Mouse (Mus musculus): ENCODE data around the gene Cdc7. TPM values are rescaled to one million over a fixed set of nuclear protein-coding genes. Genes with fewer than 3 reads are reported as not detected.
A peak's percentile ranks its signal among the peaks of the same experiment; 100 is the strongest.

Gene Cdc7
- polyA plus RNA-seq, 1 experiment from 2014 or later = 37.9 TPM

- Histone ChIP-seq H3K27me3 (no peaks in the 10 kb centered on the region), H3K36me3 (no peaks in the 10 kb centered on the region), H3K4me1 (replicated peaks) (peaks cover 11% of the 10 kb centered on the region), H3K4me3 (no peak overlapping the region), H3K9me3 (no peaks in the 10 kb centered on the region), H3K27ac (replicated peaks) (no peak overlapping the region), H3K4me2 (no peak overlapping the region), H3K9ac (no peak overlapping the region)
- ATAC-seq (ENCODE audit: low read depth) = no peak
- 89% methylated on average over 4 of the region's 4 CpGs for WGBS
These were observed 52.4 kb downstream of the Cdc7 start for GRCm38 (mm10) chr5:107016538-107016937.

GRCm38 (mm10) chr5:107017544-107017943, 53.4 kb downstream of the Cdc7 start:
- Histone ChIP-seq H3K4me2 (no peak overlapping the region), H3K27ac (replicated peaks) (no peak overlapping the region), H3K27me3 (no peaks in the 10 kb centered on the region), H3K9ac (no peak overlapping the region), H3K9me3 (no peaks in the 10 kb centered on the region), H3K4me3 (no peak overlapping the region), H3K36me3 (no peaks in the 10 kb centered on the region), H3K4me1 (replicated peaks) (peaks cover 10% of the 10 kb centered on the region)
- no peak for ATAC-seq (ENCODE audit: low read depth)
- WGBS = 69% methylated on average over 2 of the region's 2 CpGs

GRCm38 (mm10) chr5:107019057-107019456, 54.9 kb downstream of the Cdc7 start:
- ATAC-seq (ENCODE audit: low read depth) = no peak
- Histone ChIP-seq H3K4me3 (no peak overlapping the region), H3K27me3 (no peaks in the 10 kb centered on the region), H3K27ac (replicated peaks) (no peak overlapping the region), H3K36me3 (no peaks in the 10 kb centered on the region), H3K4me1 (replicated peaks) (peaks cover 10% of the 10 kb centered on the region), H3K4me2 (no peak overlapping the region), H3K9ac (no peak overlapping the region), H3K9me3 (no peaks in the 10 kb centered on the region)
- 78% methylated on average over 5 of the region's 5 CpGs for WGBS

GRCm38 (mm10) chr5:107019904-107020303, 55.8 kb downstream of the Cdc7 start:
- no peaks in the 10 kb centered on the region for H3K36me3 ChIP-seq
- no peak overlapping the region for H3K9ac ChIP-seq
- no peak overlapping the region for H3K4me3 ChIP-seq
- ATAC-seq (ENCODE audit: low read depth) = no peak
- H3K27me3 ChIP-seq = no peaks in the 10 kb centered on the region
- H3K9me3 ChIP-seq = no peaks in the 10 kb centered on the region
- no peak overlapping the region for H3K4me2 ChIP-seq
- H3K4me1 ChIP-seq (replicated peaks) = peaks cover 10% of the 10 kb centered on the region
- peak overlapping the region; percentile 28; the same call in 1 of the 2 replicates for H3K27ac ChIP-seq (replicated peaks)
- 54% methylated on average over 6 of the region's 6 CpGs for WGBS

GRCm38 (mm10) chr5:107020366-107020765, 56.2 kb downstream of the Cdc7 start:
- H3K27ac ChIP-seq (replicated peaks) = no peak overlapping the region; the same call in 1 of the 2 replicates
- no peaks in the 10 kb centered on the region for H3K36me3 ChIP-seq
- H3K27me3 ChIP-seq = no peaks in the 10 kb centered on the region
- H3K9ac ChIP-seq = no peak overlapping the region
- no peak for ATAC-seq (ENCODE audit: low read depth)
- no peak overlapping the region for H3K4me3 ChIP-seq
- H3K4me1 ChIP-seq (replicated peaks) = peaks cover 10% of the 10 kb centered on the region
- 27% methylated on average over 7 of the region's 7 CpGs for WGBS
- no peaks in the 10 kb centered on the region for H3K9me3 ChIP-seq
- no peak overlapping the region for H3K4me2 ChIP-seq

- H3K9ac ChIP-seq = no peak overlapping the region
- H3K9me3 ChIP-seq = no peaks in the 10 kb centered on the region
- H3K4me1 ChIP-seq (replicated peaks) = peaks cover 10% of the 10 kb centered on the region
- no peaks in the 10 kb centered on the region for H3K27me3 ChIP-seq
- WGBS = 90% methylated on average over 14 of the region's 14 CpGs
- no peak overlapping the region for H3K27ac ChIP-seq (replicated peaks)
- no peak overlapping the region for H3K4me3 ChIP-seq
- H3K36me3 ChIP-seq = no peaks in the 10 kb centered on the region
- no peak for ATAC-seq (ENCODE audit: low read depth)
- no peak overlapping the region for H3K4me2 ChIP-seq
These were observed 57.4 kb downstream of the Cdc7 start for GRCm38 (mm10) chr5:107021291-107022063.

- H3K4me3 ChIP-seq = no peak overlapping the region
- peaks cover 10% of the 10 kb centered on the region for H3K4me1 ChIP-seq (replicated peaks)
- H3K9me3 ChIP-seq = no peaks in the 10 kb centered on the region
- no peaks in the 10 kb centered on the region for H3K27me3 ChIP-seq
- no peaks in the 10 kb centered on the region for H3K36me3 ChIP-seq
- no peak overlapping the region for H3K27ac ChIP-seq (replicated peaks)
- no peak for ATAC-seq (ENCODE audit: low read depth)
- WGBS = 91% methylated on average over 3 of the region's 3 CpGs
- H3K9ac ChIP-seq = no peak overlapping the region
- H3K4me2 ChIP-seq = no peak overlapping the region
These were observed 57.9 kb downstream of the Cdc7 start for GRCm38 (mm10) chr5:107022064-107022428.

- Histone ChIP-seq H3K27ac (replicated peaks) (no peak overlapping the region; the same call in 1 of the 2 replicates), H3K4me1 (replicated peaks) (peaks cover 10% of the 10 kb centered on the region), H3K4me3 (no peak overlapping the region), H3K27me3 (no peaks in the 10 kb centered on the region), H3K36me3 (no peaks in the 10 kb centered on the region), H3K4me2 (no peak overlapping the region), H3K9ac (no peak overlapping the region), H3K9me3 (no peaks in the 10 kb centered on the region)
- 77% methylated on average over 5 of the region's 5 CpGs for WGBS
- no peak for ATAC-seq (ENCODE audit: low read depth)
These were observed 59.8 kb downstream of the Cdc7 start for GRCm38 (mm10) chr5:107023951-107024350.

GRCm38 (mm10) chr5:107025371-107025770, 61.2 kb downstream of the Cdc7 start:
- Histone ChIP-seq H3K4me3 (no peak overlapping the region), H3K9ac (no peak overlapping the region), H3K36me3 (no peaks in the 10 kb centered on the region), H3K4me1 (replicated peaks) (peaks cover 6% of the 10 kb centered on the region), H3K4me2 (no peak overlapping the region), H3K27me3 (no peaks in the 10 kb centered on the region), H3K9me3 (no peaks in the 10 kb centered on the region), H3K27ac (replicated peaks) (no peak overlapping the region)
- 79% methylated on average over 5 of the region's 5 CpGs for WGBS
- ATAC-seq (ENCODE audit: low read depth) = no peak

GRCm38 (mm10) chr5:107025809-107026208, 61.7 kb downstream of the Cdc7 start:
- 77% methylated on average over 8 of the region's 8 CpGs for WGBS

GRCm38 (mm10) chr5:107027616-107028015, 63.5 kb downstream of the Cdc7 start:
- Histone ChIP-seq H3K4me1 (replicated peaks) (no peaks in the 10 kb centered on the region), H3K9ac (no peak overlapping the region), H3K9me3 (no peaks in the 10 kb centered on the region), H3K27me3 (no peaks in the 10 kb centered on the region), H3K27ac (replicated peaks) (no peak overlapping the region), H3K4me2 (no peak overlapping the region), H3K4me3 (no peak overlapping the region), H3K36me3 (no peaks in the 10 kb centered on the region)
- WGBS = 88% methylated on average over 6 of the region's 6 CpGs
- ATAC-seq (ENCODE audit: low read depth) = no peak

More at GRCm38 (mm10) chr5:107025809-107026208, 61.7 kb downstream of the Cdc7 start:
- no peak overlapping the region for H3K27ac ChIP-seq (replicated peaks)
- H3K9me3 ChIP-seq = no peaks in the 10 kb centered on the region
- H3K4me1 ChIP-seq (replicated peaks) = peaks cover 2% of the 10 kb centered on the region; the same call in 1 of the 2 replicates
- H3K36me3 ChIP-seq = no peaks in the 10 kb centered on the region
- no peak for ATAC-seq (ENCODE audit: low read depth)
- H3K4me2 ChIP-seq = no peak overlapping the region
- no peaks in the 10 kb centered on the region for H3K27me3 ChIP-seq
- H3K4me3 ChIP-seq = no peak overlapping the region
- no peak overlapping the region for H3K9ac ChIP-seq

GRCm38 (mm10) chr5:107028557-107028956, 64.4 kb downstream of the Cdc7 start:
- Histone ChIP-seq H3K4me3 (no peak overlapping the region), H3K27me3 (no peaks in the 10 kb centered on the region), H3K27ac (replicated peaks) (no peak overlapping the region), H3K4me1 (replicated peaks) (no peaks in the 10 kb centered on the region), H3K36me3 (no peaks in the 10 kb centered on the region), H3K9ac (no peak overlapping the region), H3K4me2 (no peak overlapping the region), H3K9me3 (no peaks in the 10 kb centered on the region)
- 60% methylated on average over 1 of the region's 1 CpGs for WGBS
- no peak for ATAC-seq (ENCODE audit: low read depth)

- Histone ChIP-seq H3K4me3 (no peak overlapping the region), H3K9me3 (no peaks in the 10 kb centered on the region), H3K4me2 (no peak overlapping the region), H3K9ac (no peak overlapping the region), H3K4me1 (replicated peaks) (no peaks in the 10 kb centered on the region), H3K27ac (replicated peaks) (no peak overlapping the region), H3K27me3 (no peaks in the 10 kb centered on the region), H3K36me3 (no peaks in the 10 kb centered on the region)
- WGBS = 78% methylated on average over 4 of the region's 4 CpGs
- no peak for ATAC-seq (ENCODE audit: low read depth)
These were observed 65.7 kb downstream of the Cdc7 start for GRCm38 (mm10) chr5:107029801-107030200.

Data from neural tube, embryonic 13.5 days (tissue).